Mouse (Mus musculus): ENCODE results near the gene Rere.

DNA sequence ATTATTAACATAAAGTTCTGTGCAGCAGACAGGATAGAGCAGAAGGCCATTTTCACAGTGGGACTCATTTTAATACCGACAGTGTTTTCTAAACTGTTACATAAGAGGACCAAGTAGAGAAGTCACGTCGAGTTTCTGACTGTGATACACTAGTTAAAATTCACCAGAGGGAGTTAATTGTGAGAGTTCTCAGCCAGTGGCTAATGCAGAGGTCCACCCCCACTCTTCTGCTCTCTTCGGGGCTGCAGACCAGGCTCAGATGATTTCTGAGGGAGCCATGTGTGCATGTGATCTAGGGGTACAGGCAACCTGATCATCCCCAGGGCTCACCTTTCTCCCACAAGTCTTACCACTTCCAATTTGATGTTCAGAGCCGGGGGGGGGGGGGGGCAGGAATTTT, 281.8 kb downstream of the Rere start:
- TF ChIP-seq CTCF (IDR thresholded peaks at IDR 0.05) (no peak), POLR2A (IDR thresholded peaks at IDR 0.05; ENCODE audit: insufficient read depth, low read depth, low read length) (no peak)

Data from heart, adult 2 months (tissue).